Mouse (Mus musculus) thymus, postnatal 0 days (tissue): ENCODE data around the gene Qtrt2. TPM values are rescaled to one million over a fixed set of nuclear protein-coding genes. Genes with fewer than 3 reads are reported as not detected.

ENCODE experiments used
- DNase-seq: peaks from one replicate; pipeline ENCODE4 v3.0.0-alpha.2; 2015; ENCODE audit warnings: low spot score
- polyA plus RNA-seq: library from polyadenylated mRNA; unstranded; fragments of >200 nt; fragmentation: Nextera tagmentation; extraction: Ambion mirVana; gene quantifications from 2 replicates; pipeline ENCODE4 v1.2.1, GENCODE M21; 2015

Qtrt2 gene
- polyA plus RNA-seq, 1 experiment from 2014 or later = 15.3 TPM

DNA sequence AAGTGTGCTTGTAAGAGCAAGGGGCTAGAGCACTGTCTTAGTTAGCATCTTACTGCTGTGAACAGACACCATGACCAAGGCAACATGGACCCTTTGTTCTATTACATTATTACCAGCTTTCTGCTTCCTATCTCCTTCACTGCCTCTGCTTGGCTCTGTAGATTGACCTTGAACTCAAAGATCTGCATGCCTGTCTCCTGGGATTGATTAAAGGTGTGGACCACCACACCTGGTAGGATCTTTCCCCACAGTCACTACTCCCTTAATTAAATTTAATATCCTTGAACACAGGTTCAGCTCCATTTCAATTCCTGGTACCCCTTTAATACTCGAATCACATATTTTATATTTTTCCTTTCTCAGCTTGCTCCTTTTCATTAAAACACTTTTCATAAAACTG lies 763 bp downstream of the Qtrt2 start:
- DNase-seq = no peak

DNA sequence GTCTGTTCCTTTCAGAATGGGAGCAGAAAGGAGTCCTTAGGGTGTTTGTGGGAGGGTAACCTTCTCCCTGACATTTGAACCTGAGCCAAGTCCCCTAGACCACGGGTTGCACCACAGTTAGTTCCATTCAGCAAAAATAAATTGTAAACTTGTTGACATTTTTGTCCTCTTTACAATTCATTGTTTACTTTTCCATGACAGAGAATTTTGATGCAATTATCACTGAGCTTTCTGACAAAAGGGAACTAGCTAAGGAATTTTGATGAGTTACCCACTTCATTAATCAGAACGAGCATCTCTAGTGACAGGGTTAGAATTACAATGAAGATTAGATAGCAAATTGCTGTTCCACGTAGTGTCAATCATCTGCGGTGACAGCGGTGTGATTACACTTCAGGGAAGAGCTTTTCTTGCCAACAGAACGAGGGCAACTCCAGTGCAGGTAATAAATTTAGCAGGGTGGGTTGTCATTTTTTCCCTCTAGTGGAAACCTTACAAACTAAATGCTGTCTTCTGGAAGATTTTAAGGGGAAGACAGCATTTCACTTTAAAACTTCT lies 1.5 kb downstream of the Qtrt2 start:
- DNase-seq = no peak

GRCm38 (mm10) chr16:43922630-43923029 lies 4.0 kb downstream of the Qtrt2 start:
- DNase-seq = no peak

- no peak for DNase-seq
Measured at GRCm38 (mm10) chr16:43922024-43922423, 4.6 kb downstream of the Qtrt2 start.

GRCm38 (mm10) chr16:43918867-43919266 lies 7.7 kb downstream of the Qtrt2 start:
- DNase-seq = no peak

GRCm38 (mm10) chr16:43908881-43909280 lies 17.7 kb downstream of the Qtrt2 start:
- DNase-seq = peak; percentile 38

DNA sequence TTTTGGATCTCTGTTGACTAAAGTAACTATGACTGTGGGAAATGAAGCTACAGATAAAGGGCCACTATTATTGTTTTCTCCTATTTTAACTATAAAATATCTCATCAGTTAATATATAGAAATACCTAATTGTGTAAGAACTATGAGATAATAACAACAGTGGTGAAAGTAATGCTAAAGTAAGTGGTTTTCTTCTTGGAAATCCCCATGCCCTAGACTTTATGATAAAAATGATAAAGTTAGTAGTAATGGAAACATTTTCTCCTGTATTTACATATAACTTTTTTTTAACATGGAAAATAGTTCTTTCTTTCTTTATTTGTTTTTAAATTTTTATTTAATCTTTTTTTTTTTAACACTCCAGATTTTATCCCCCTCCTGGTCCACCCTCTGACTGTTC lies 26.0 kb downstream of the Qtrt2 start:
- DNase-seq = no peak

DNA sequence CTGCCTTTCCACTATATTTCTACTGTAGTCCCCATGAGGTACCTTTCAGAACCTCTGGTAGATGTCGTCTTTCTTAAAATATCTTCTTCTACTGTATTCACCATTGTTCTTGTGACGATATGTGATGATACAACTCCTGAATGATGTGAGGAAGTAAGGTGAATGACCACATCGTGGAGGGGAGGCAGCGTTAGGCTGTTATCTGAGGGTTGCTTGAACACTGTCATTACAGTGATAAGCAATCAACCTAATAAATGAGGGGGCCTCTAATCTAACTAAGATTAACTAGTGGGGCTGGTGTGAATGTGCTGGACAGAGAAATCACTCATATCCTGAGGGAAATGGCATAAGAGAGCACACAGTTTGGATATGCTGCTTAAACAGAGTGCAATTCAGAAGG lies 26.5 kb downstream of the Qtrt2 start:
- no peak for DNase-seq

- no peak for DNase-seq
Measured at GRCm38 (mm10) chr16:43894501-43894900, 32.1 kb downstream of the Qtrt2 start.

DNA sequence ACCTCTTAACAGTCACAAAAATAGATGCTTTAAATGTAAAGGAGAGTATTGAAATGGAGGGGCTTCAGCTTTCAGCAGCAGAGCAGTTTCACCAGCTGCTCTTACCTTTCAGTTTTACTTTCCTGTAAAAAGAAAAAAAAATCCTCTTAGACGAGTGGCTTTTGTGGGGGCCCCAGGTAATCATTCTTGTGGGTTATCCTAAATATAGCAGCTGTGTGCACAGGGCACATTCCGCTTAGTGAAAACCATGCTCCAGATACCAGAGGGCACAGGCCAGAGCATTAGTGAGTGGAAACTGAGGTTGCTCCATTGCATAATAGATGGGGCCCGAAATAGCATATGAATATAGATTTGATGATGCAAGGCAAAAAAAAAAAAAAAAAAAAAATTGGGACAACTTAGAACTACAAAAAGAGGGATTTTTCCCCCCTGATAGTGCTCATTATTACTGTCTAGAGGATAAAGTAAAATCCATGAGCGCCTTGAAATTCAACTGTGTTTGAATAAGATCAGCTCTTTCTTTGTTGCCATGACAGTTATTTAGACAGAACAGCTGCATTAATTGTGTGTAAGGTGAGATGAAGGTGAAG lies 35.8 kb downstream of the Qtrt2 start:
- DNase-seq = peak; percentile 21

DNA sequence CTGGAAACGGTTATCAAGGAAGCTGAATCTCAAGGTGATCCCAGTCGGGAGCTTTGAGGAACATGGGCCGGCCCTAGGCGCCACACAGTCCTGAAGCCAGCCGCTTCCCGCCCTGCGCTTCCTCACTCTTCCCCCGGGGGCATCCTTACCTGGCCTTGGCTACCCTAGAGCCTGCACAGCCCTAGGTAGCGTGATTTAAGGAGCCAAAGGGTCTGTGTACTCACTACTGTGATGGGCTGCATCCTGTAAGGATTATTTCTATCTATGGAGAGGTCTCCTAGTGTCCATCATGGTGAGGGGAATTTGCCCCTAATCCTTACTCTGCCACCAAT lies 36.6 kb downstream of the Qtrt2 start:
- no peak for DNase-seq

- peak; percentile 99 for DNase-seq
Measured at GRCm38 (mm10) chr16:43889208-43890004, 37.2 kb downstream of the Qtrt2 start, which contains the start of gene Ccdc191. TSS of gene Ccdc191 (plus strand) at chr16:43889800.

- no peak for DNase-seq
Measured at GRCm38 (mm10) chr16:43882329-43882728, 44.3 kb downstream of the Qtrt2 start.

DNA sequence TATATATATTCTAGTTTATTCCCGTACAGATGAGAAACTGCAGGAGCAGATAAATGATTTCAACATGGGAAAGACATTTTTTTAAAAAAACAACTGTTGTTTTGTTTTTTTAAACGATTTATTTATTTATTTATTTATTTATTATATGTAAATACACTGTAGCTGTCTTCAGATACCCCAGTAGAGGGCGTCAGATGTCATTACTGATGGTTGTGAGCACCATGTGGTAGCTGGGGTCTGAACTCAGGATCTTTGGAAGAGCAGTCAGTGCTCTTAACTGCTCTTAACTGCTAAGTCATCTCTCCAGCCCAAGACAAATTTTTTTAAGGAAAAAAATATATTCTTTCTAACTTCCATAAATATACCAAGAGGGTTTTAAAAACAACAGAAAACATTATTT lies 45.0 kb downstream of the Qtrt2 start:
- peak; percentile 26 for DNase-seq

GRCm38 (mm10) chr16:43879769-43880168 lies 46.8 kb downstream of the Qtrt2 start:
- DNase-seq = no peak

- no peak for DNase-seq
Measured at GRCm38 (mm10) chr16:43871419-43871818, 55.2 kb downstream of the Qtrt2 start.

- DNase-seq = no peak
Measured at GRCm38 (mm10) chr16:43869805-43870204, 56.8 kb downstream of the Qtrt2 start.

GRCm38 (mm10) chr16:43860624-43861023 lies 66.0 kb downstream of the Qtrt2 start:
- DNase-seq = no peak

DNA sequence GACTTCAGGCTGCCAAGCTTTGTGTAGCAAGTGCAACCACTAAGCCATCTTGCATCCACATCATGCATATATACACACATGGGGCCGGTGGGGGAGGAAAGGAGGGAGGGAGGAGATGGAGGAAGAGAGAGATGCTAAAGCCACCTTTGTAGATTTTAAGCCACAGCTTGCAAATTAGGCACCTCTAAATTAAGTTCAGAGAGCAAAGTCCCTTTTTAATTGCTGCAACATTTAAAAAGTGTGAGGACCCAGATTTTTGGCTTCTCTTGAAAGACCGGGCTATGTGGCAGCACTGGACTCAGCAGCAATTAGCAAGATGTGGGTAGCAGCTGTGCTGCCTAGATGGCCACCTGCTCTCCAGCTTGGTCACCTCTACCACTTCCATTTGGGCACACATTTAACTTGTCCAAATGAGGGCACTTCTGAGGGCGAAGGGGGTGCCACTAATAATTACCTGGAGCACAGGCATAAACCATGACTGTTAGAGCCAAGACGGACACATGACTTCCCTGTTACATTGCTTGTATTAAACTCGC lies 67.6 kb downstream of the Qtrt2 start:
- DNase-seq = no peak

- DNase-seq = no peak
Measured at GRCm38 (mm10) chr16:43849839-43850238, 76.8 kb downstream of the Qtrt2 start.

DNA sequence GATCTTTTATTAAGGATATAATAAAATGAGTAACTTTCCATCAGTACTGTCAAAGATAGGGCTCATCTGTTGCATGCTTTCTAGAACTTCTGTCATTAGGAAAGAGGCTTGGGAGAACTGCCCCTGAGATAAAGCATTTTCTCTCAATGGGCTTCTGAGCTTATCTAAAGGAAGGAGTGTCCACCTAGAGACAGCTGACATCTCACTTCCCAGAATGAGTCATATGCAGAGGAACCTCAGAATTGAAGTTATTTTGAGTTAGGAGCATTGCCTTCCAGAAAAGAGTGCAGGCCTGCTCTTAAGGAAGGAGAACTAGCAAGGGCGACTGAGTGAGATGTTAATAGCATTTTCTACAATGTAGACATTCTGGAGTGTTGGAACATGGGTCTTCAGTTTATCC lies 85.4 kb downstream of the Qtrt2 start:
- no peak for DNase-seq

DNA sequence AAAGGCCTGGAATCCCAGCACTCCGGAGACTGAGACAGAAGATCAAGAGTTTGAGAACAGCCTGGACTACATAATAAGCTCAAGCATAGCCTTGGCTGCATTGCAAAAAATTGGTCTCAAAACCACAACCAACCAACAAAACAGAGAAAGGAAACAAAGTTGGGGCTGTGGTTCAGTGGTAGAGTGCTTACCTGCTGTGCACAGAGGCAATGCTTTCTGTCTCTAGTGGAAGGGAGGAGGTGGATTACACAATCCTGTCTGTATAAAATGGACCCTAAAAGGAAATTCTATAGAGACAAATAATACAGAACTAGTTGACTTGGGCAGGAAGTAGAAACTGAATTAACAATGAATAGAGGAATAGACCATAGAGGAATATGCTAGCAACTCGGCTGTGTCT lies 94.7 kb downstream of the Qtrt2 start:
- DNase-seq = no peak

DNA sequence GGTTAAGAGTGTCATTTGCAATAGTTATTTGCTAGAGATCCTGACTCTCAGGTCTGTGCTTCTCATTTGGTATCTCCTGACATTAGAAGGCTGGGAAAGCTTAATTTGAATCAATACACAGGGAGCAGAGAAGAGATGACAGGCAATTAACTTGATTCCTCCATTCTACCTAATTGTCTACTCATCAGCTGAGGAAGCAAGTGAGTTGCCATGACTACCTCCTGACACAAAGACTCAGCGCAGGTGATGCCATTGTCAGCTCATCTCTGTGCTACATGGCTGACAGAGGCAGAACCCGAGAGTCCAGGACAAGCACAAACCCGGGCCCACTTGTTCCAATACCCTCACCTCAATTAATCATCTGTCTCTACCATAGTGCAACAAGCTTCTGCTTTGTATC lies 99.1 kb downstream of the Qtrt2 start:
- DNase-seq = no peak
